Mouse (Mus musculus) megakaryocyte, embryonic 14.5 days (primary cell): ENCODE data around the gene Mfap1b. TPM values are rescaled to one million over a fixed set of nuclear protein-coding genes. Genes with fewer than 3 reads are reported as not detected.
"Not testable (repeated sequence)": the region's sequence is repeated elsewhere in the genome, so short reads cannot be mapped to it uniquely, and the experiment has no call there.

Experiments
- H3K27me3 ChIP-seq: replicated peaks from 2 replicates; pipeline ENCODE3; 2012; ENCODE audit warnings: inconsistent platforms
- H3K36me3 ChIP-seq: replicated peaks from 2 replicates; pipeline ENCODE3; 2012; ENCODE audit warnings: low read length, inconsistent platforms, mixed read lengths
- H3K4me1 ChIP-seq: 2 replicates; pipeline ENCODE4 v1.6.1; 2012; ENCODE audit warnings: inconsistent platforms
- H3K4me3 ChIP-seq: replicated peaks from 2 replicates; pipeline ENCODE3; 2012; ENCODE audit warnings: moderate library complexity, mild to moderate bottlenecking, inconsistent platforms
- H3K9me3 ChIP-seq: 2 replicates; pipeline ENCODE4 v1.6.1; 2012; ENCODE audit warnings: inconsistent platforms
- FLI1 ChIP-seq: IDR thresholded peaks from 2 replicates; pipeline ENCODE4 v1.6.1; 2012; ENCODE audit warnings: low read length, inconsistent platforms, mixed read lengths
- GATA1 ChIP-seq: IDR thresholded peaks from 3 replicates; pipeline ENCODE4 v1.6.1; 2012; ENCODE audit warnings: mixed read lengths, low read length, inconsistent platforms, borderline replicate concordance
- polyA plus RNA-seq: library from polyadenylated mRNA; stranded (reverse); fragments of >175 nt; gene quantifications from 2 replicates; pipeline ENCODE4 v1.2.3, GENCODE M21; 2012; ENCODE audit warnings: low replicate concordance; ENCODE audit not compliant: insufficient read depth

The Mfap1b gene
- polyA plus RNA-seq, 1 experiment = 2.3 TPM

GRCm38 (mm10) chr2:121507173-121507950 lies 33.5 kb upstream of the Mfap1b start:
- H3K4me1 ChIP-seq = peaks cover 23% of the 10 kb centered on the region
- no peak for TF ChIP-seq FLI1
- no peak for TF ChIP-seq GATA1
- H3K27me3 ChIP-seq = no peaks in the 10 kb centered on the region
- H3K4me3 ChIP-seq = peak overlapping the region; percentile 93
- no peaks in the 10 kb centered on the region for H3K9me3 ChIP-seq
- peaks cover 22% of the 10 kb centered on the region for H3K36me3 ChIP-seq

GRCm38 (mm10) chr2:121505942-121506882 lies 32.3 kb upstream of the Mfap1b start, which contains the start of the genes Mfap1a and Wdr76:
Gene Mfap1a, minus strand, starts transcription at chr2:121506665.
Gene Wdr76, plus strand, starts transcription at chr2:121506723.
- Histone ChIP-seq H3K4me1 (peaks cover 23% of the 10 kb centered on the region), H3K36me3 (peaks cover 19% of the 10 kb centered on the region), H3K4me3 (peak within 1 kb of the TSS; percentile 93)
- TF ChIP-seq FLI1 = peak; percentile 72; the same call in 1 of the 2 replicates
- not testable (repeated sequence) for H3K9me3 ChIP-seq, H3K27me3 ChIP-seq

GRCm38 (mm10) chr2:121501550-121501949 lies 27.7 kb upstream of the Mfap1b start:
- H3K36me3 ChIP-seq, H3K27me3 ChIP-seq, H3K4me1 ChIP-seq, H3K4me3 ChIP-seq, H3K9me3 ChIP-seq: not testable (repeated sequence)

GRCm38 (mm10) chr2:121484403-121484802 lies 10.5 kb upstream of the Mfap1b start:
- H3K27me3 ChIP-seq, H3K36me3 ChIP-seq, H3K9me3 ChIP-seq, H3K4me1 ChIP-seq, H3K4me3 ChIP-seq: not testable (repeated sequence)

GRCm38 (mm10) chr2:121483576-121483975 lies 9.7 kb upstream of the Mfap1b start:
- Histone ChIP-seq H3K9me3 (no peaks in the 10 kb centered on the region; the same call in 1 of the 2 replicates), H3K27me3 (no peaks in the 10 kb centered on the region), H3K4me3 (no peak overlapping the region), H3K4me1 (no peaks in the 10 kb centered on the region), H3K36me3 (no peaks in the 10 kb centered on the region)
- TF ChIP-seq GATA1 (no peak), FLI1 (no peak)

GRCm38 (mm10) chr2:121480916-121481315 lies 7.0 kb upstream of the Mfap1b start:
- H3K36me3 ChIP-seq, H3K27me3 ChIP-seq: not testable (repeated sequence)

GRCm38 (mm10) chr2:121480498-121480897 lies 6.6 kb upstream of the Mfap1b start:
- H3K9me3 ChIP-seq = no peaks in the 10 kb centered on the region; the same call in 1 of the 2 replicates
- no peak overlapping the region for H3K4me3 ChIP-seq
- TF ChIP-seq FLI1 (no peak), GATA1 (no peak)
- no peaks in the 10 kb centered on the region for H3K36me3 ChIP-seq
- no peaks in the 10 kb centered on the region for H3K4me1 ChIP-seq
- H3K27me3 ChIP-seq = no peaks in the 10 kb centered on the region

More at GRCm38 (mm10) chr2:121480916-121481315, 7.0 kb upstream of the Mfap1b start:
- H3K4me3 ChIP-seq, H3K4me1 ChIP-seq, H3K9me3 ChIP-seq: not testable (repeated sequence)

GRCm38 (mm10) chr2:121477491-121478266 lies 3.8 kb upstream of the Mfap1b start:
- TF ChIP-seq GATA1 (no peak), FLI1 (no peak)
- H3K4me1 ChIP-seq = no peaks in the 10 kb centered on the region
- no peaks in the 10 kb centered on the region for H3K27me3 ChIP-seq
- no peaks in the 10 kb centered on the region for H3K36me3 ChIP-seq
- H3K4me3 ChIP-seq = no peak overlapping the region
- H3K9me3 ChIP-seq = no peaks in the 10 kb centered on the region; the same call in 1 of the 2 replicates

- H3K36me3 ChIP-seq, H3K9me3 ChIP-seq, H3K4me1 ChIP-seq, H3K27me3 ChIP-seq, H3K4me3 ChIP-seq: not testable (repeated sequence)
These were observed 1.4 kb upstream of the Mfap1b start for GRCm38 (mm10) chr2:121475306-121475705.

GRCm38 (mm10) chr2:121474180-121474535 lies 291 bp upstream of the Mfap1b start:
- Histone ChIP-seq H3K9me3 (no peaks in the 10 kb centered on the region), H3K36me3 (peaks cover 7% of the 10 kb centered on the region), H3K27me3 (no peaks in the 10 kb centered on the region), H3K4me1 (peaks cover 3% of the 10 kb centered on the region; the same call in 1 of the 2 replicates), H3K4me3 (peak overlapping the region; percentile 90)
- no peak for TF ChIP-seq GATA1
- no peak for TF ChIP-seq FLI1

- not testable (repeated sequence) for H3K9me3 ChIP-seq, H3K27me3 ChIP-seq, H3K4me1 ChIP-seq, H3K4me3 ChIP-seq, H3K36me3 ChIP-seq
These were observed 1.1 kb downstream of the Mfap1b start for GRCm38 (mm10) chr2:121472783-121473182.

GRCm38 (mm10) chr2:121468982-121469381 lies 4.9 kb downstream of the Mfap1b start:
- H3K4me1 ChIP-seq, H3K27me3 ChIP-seq, H3K4me3 ChIP-seq, H3K36me3 ChIP-seq, H3K9me3 ChIP-seq: not testable (repeated sequence)
